Mouse (Mus musculus) G1E-ER4 (cell line): ENCODE measurements around the gene Pparg. TPM values are rescaled to one million over a fixed set of nuclear protein-coding genes. Genes with fewer than 3 reads are reported as not detected.

Experiments
- GATA1 ChIP-seq: IDR thresholded peaks from one replicate; pipeline ENCODE4 v1.8.0; 2012; ENCODE audit warnings: low read length, inconsistent platforms
- polyA plus RNA-seq: library from polyadenylated mRNA; stranded (reverse); fragments of >175 nt; gene quantifications from 2 replicates; pipeline ENCODE4 v1.2.3, GENCODE M21; 2012

Gene Pparg
- polyA plus RNA-seq, 1 experiment = not detected

DNA sequence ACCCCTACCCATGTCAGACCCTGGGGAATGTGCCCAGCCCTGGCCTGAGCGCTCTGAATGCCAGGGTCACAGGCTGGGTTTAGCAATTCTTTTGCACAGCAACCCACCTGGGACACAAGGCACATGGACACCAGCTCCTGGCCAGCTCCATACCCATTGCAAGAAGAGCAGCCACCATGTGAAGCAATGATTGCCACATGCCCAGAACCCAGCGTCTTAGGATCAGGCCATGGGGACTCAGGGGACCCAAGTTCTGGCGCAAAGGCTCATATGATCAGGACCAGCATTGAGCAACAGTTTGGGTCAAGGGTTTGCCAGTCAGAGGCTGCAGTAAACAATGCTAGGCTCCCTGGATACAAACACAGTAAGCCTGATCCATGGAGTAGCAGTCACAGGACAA lies 150.7 kb downstream of the Pparg start:
- TF ChIP-seq GATA1 = no peak

DNA sequence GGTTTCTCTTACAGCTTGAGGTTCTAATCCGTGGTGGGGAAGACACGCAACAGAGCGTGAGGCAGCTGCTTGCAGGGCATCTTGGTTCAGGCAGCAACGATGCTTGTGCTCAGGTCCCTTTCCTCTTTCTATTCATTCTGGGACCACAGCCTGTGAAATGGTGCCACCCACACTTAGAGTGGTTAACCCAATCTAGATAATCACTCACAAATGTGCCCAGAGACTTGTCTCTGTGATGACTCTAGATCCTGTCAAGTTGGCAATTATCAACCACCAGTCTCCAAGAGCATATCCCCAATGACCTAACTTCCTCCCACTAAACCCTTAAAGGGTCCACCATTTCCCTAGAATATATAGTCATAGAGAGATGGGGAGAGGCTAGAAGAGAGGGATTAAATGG lies 152.5 kb downstream of the Pparg start:
- TF ChIP-seq GATA1 = no peak

DNA sequence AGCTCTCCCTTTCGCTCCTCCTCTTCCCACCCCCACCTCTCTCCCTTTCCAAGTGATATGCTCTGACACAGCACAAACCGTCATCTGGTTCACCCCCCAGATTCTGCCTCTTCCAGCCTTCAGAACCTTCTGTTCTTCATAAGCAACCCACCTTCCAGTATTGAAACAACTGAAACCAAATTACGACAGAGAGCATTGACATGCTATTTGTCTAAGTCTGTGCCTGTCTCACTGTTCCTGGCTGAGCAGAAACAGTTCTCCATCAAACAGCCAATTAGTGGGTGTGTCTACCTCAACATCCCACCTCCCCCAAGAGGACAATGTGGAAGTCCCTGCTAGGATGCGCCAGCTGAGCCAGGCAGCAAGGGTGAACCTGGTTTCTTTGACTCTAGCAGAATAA lies 157.2 kb downstream of the Pparg start:
- no peak for TF ChIP-seq GATA1

DNA sequence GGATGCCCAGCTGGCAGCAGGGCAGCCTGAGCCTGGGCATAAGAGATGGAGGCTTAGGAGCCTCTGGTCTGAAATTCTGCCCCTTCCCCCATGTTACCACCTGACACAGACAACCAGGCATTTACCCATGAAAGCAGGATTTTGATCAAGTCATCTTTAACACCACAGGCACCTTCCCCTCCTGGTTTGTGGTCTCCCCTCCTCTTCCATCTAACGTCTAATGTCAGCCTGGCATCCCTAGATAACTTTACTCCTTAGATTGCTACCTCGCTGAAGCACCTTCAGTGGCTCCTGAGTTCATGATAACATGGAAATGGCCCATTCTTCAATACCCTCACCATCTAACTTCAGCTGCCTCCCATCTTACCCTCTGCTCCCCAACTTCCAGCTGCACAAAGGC lies 157.6 kb downstream of the Pparg start:
- TF ChIP-seq GATA1 = peak; percentile 51

DNA sequence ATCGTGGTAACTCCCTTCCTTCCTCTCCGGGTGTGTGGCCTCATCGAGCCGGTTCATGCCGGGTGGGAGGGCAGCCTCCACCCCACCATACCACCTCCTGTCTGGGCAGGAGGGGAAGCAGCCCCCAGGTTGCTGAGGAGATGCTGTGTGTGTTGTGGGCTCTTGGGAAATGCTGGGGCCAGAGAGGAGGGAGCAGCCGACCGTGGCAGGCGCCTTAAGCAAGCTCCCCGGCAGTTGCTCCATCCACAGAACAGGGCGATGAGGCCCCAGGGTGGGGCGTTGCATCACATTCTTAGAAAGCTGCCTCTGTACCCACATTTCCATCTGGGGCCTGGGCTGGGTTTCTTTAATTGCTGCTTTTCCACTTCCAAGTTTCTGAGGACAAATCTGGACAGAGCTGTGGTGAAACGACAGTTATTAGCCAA lies 158.5 kb downstream of the Pparg start:
- TF ChIP-seq GATA1 = no peak

DNA sequence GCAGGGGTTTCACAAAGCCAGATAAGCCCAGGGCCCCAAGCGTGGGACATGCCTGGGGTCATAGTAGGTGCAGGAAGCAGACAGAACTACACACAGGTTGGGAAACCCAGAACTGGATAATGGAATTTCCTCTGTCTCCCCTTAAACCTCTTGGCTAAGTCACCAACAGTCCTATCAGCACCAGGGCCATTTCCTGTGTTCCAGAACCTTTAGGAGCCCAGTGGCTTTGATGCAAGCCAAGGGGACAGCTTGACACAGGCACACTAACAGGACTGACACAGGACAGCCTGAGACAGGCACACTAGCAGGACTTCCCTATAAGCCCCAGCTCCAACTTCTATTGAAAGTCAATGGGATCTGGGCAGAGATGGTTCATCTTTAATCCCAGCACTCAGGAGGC lies 161.2 kb downstream of the Pparg start:
- no peak for TF ChIP-seq GATA1

DNA sequence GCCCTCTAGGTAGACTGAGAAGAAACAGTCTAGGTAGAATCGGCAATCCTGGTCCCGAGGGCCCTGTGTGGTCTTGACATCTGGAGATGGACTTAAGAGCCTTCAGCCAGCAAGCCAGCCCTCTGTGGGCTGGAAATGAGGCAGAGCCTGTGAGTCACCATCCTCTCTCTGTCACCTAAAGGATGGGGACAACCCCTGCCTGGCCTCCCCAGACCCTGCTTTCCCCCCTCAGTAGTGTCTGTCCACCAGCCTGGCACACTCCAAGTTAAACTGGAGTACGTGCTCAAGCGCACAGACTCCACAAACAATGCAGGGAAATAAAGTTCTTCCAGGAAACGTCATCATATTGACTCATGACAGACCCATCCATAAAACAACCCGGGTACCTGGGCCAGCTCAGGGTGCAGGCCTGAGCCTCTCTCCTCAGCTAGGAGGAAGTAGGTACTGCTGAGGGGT lies 162.0 kb downstream of the Pparg start:
- TF ChIP-seq GATA1 = no peak

DNA sequence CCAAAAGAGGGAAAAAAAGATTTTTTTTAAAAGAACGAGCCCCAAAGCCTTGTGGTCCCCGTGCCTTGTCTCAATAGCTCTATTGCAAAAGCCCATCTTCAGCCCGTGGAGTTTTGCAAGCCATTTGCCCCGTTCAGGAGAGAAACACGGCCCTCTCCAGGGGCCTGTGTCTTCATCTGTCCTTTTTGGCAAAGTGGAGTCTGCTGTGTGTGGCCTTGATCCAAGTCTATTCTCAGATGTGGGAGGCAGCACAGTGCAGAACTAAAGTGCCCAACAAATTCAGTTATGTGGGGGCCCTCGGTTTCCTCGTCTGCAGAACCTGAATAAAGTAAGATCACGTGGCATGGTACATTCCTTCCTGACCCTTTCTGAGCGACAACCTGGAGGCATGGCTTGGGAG lies 162.4 kb downstream of the Pparg start:
- no peak for TF ChIP-seq GATA1

DNA sequence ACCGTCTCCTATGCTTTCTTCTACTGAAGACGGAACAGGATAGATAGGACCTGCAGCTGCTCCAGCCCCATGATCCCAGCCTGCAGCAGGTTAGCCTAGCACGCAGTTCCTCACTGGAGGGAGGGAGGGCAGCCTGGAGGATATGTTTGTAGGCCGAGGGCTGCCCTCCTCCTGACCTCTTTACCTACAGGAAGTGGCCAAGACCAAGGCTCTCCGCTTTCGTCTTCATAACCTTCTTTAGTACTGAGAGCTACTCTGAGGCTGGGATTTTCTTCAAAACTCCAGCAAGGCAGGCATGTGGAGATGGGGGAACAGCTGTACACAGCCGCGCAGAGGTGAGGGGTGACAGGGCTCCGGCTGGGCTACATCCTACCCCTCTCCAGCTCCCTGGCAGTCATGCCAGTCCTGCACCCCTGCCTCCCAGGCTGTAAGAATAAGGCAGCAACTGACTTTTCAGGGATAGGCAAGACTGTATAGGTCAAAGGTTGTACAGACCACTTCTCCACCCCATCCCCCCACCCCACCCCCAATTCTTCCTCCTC lies 163.8 kb downstream of the Pparg start:
- TF ChIP-seq GATA1 = no peak

DNA sequence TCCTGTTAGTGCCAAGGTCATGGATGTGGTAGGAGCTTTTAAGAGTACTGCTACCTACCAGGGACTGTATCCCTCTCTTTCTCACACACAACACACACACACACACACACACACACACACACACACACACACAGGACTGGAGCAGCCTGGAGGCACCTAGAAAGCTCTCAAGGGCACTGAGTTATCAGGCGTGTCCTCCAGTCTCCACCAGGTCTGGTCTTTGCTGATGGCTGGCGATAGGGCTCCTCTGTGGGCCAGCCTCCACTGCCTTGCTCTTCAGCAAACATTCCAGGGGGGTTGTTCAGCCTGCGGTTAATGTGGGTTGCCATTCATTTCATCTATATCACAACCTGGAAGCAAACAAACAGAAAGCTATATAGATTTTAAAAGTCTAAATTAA lies 166.7 kb downstream of the Pparg start:
- TF ChIP-seq GATA1 = peak; percentile 81

DNA sequence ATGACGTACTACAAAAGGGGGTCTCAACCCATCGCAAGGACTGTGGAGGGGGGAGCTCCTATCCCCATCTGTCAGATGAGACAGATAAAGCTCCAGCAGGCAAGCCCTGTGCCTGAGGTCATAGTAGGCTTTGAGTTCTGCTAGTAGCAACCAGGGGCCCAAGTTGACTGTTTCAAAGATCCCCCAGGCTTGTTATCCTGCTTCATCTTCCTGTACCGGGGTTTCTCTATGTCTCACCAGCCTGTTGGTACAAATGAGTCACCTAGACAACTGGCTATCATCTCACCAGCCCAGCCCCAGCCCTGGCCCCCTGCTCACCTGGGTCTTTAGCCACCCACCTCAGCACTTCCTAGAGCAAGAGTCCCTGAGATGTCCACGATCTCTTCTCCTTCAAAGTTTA lies 167.6 kb downstream of the Pparg start:
- TF ChIP-seq GATA1 = no peak

DNA sequence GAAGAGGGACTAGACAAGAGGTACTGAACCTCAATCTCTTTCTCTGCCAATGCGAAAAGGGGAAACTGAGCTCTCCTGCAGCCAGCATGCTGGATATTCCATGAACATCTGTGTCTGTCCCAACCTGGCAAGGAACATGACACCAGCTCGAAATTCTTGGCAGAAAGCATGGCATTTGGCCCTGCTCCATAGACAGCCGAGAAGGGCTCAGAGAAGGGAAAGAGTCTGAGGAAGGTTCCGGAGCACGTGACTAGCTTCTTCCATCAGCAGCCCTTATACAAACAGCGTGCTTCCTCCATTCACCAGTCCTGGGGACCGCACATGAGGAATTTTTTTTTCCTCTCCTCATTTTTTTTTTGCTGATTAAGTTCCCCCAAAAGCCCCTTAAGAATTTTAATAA lies 173.9 kb downstream of the Pparg start:
- no peak for TF ChIP-seq GATA1

DNA sequence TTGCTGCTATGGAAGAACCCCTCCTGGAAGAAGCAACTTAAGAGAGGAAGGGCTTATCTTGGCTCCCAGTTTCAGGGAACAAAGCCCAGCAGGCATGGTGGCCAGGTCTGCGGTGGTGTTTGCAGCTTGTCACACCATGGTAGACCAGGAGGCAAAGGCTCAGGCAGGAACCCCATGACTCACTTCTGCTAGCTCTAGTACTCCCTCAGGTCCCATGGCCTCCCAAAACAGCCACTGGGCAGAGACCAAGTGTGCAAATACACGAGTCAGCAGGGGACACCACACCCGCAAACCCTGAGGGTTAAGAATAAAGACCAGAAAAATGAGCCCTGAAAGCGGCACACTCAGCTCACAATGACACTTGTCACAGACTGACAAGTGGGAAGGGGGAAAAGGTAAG lies 175.4 kb downstream of the Pparg start:
- no peak for TF ChIP-seq GATA1

DNA sequence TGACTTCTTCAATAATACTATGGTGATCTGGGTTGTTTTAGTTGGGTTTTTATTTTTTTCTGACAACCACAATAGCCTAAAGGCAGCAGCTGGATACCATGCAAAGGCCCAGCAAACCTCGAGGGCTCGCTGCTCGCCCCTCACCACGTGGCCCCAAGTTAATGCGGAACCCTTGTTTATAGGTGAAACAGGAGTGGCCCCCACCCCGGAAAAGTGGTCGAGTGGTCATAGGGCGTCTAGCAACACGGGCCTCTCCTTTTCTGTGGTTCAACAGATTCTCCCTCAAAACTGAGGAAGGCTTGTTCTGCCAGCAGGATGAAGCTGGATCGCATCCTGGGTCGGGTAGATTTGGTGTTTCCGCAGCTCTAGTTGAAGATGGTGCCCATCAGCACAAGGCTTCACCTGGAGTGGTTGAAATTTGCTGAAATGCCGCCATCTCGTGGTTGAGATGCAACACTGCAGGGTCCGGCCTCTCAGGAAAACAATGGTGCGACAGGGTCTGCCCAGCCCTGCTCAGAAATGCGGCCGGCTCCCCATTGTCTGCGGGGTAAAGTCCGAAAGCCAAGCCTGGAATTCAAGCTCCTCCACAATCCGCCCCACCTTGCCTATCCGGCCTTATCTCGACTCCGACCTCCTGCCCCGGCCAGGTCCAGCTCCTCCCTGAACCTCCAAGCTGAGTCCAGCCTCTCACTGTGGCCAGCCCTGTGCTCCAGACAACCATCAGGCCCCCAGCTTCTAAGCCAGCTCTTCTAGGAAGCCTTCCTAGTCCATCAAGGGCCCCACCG lies 178.1 kb downstream of the Pparg start:
- no peak for TF ChIP-seq GATA1

Other genes with a start within 250 kb of the Pparg start
- not detected in 2 replicates for gene Syn2, start 226.0 kb upstream of the Pparg start, polyA plus RNA-seq
- gene Gm17482, start 133.6 kb upstream of the Pparg start, polyA plus RNA-seq = not detected in 2 replicates
- gene Timp4, start 108.7 kb upstream of the Pparg start, polyA plus RNA-seq = not detected in 2 replicates
- 5.8 and 29.2 TPM in 2 replicates for gene Tsen2, start 183.7 kb downstream of the Pparg start, polyA plus RNA-seq
- gene Mkrn2os, start 231.6 kb downstream of the Pparg start, polyA plus RNA-seq = not detected in 2 replicates
- gene Mkrn2, start 241.0 kb downstream of the Pparg start, polyA plus RNA-seq = 1.3 and 38.8 TPM in 2 replicates